Mouse (Mus musculus) embryo, embryonic 9.5 days (tissue): ENCODE measurements around the gene Cyp2ab1.
"Not testable (repeated sequence)": the region's sequence is repeated elsewhere in the genome, so short reads cannot be mapped to it uniquely, and the experiment has no call there.

Source experiments
- DNase-seq: peaks from one replicate; pipeline ENCODE4 v3.0.0-alpha.2; 2017; ENCODE audit errors: extremely low spot score

Gene Cyp2ab1

DNA sequence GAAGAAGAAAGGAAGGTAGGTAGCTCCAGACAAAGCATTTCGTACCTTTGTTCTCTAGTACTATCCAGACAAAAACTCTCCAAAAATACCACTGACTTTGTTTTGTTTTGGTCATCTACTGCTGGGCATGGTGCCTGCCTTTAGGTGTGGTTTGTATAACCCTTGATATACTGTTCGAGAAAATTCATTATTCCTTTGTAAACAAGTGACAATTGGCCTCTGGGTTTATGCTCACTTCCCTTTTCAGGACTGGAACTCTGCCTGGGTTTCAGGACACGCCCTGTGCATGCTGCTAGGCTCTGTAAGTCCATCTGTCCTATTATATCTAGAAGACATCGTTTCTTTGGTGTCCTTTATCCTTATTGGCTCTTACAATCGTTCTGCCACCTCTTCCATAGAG lies at the start of gene Cyp2ab1:
TSS of gene Cyp2ab1 (minus strand) at position 119 of the 400 bp plus-strand sequence.
- DNase-seq = no peak

DNA sequence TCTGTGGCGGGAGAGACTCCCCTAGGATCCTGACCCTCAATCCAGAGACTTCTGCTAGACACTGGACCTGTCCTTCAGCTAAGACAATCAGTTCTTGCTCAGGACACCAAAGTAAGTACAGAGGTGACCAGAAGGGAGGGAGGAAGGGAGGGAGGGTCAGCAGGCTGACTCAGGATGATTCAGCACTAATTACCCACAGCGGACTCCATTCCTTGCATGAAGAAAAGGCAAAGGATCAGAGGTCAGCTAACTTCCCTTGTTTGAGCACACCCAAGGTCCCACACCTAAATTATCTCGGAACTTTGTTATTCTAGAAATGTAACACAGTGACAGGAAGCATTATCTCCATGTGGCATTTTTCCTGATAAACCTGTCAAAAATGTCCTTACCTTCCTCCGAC lies 46.5 kb upstream of the Cyp2ab1 start:
- no peak for DNase-seq

DNA sequence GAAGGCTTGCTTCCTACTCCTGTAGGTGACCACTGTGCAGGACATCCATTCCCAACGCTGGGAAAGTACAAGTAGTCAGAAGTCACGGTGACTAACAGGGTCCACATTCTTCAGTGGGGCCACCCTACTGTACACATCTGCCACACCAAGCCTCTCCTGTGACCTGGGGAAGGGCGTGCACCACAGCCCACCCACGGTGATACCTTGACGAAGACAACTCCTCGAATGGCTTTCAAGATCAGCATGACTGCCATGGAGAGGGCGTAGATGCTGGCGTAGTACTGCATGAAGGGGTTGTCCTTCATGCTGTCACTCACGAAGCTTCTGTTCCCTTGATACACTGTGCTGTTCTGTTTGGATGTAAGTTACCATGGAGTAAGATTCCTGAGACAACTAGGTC lies 43.0 kb upstream of the Cyp2ab1 start:
- no peak for DNase-seq

DNA sequence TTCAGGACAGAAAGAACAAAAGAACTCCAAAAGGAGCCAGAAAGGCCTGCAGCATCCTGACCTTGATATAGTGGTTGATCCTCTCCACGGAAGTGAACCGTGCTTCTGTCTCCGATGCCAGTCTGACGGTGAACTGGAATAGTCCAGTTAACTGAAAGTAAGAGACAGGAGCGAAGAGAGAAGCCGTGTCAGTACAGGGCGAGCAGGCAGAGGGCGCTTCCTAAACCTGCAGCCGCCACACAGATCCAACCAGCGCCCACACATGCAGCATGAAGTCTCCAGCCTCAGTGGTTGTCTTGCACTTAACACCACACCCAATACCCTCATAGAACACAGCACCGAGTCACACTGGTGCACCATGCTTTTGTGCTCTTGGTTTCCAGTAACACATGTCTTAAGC lies 36.9 kb upstream of the Cyp2ab1 start:
- DNase-seq = no peak

DNA sequence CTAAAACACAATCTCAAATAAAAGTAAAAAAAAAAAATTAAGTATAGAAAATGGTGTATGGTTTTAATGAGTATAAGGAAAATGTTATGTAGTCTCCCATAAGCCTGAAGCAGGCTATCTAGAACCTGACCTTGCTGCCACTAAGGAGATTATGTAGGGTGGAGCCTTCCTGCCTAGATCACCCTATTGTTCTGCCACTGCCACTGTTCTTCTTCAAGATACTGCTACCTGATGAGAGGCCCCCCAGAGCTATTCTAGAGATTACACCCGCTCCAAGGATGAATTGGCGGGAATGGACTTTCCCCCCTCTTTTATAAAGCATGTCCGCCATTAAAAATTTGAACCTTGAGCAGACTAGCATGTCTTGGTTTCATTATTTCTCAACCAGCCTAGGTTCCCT lies 36.3 kb upstream of the Cyp2ab1 start:
- not testable (repeated sequence) for DNase-seq

DNA sequence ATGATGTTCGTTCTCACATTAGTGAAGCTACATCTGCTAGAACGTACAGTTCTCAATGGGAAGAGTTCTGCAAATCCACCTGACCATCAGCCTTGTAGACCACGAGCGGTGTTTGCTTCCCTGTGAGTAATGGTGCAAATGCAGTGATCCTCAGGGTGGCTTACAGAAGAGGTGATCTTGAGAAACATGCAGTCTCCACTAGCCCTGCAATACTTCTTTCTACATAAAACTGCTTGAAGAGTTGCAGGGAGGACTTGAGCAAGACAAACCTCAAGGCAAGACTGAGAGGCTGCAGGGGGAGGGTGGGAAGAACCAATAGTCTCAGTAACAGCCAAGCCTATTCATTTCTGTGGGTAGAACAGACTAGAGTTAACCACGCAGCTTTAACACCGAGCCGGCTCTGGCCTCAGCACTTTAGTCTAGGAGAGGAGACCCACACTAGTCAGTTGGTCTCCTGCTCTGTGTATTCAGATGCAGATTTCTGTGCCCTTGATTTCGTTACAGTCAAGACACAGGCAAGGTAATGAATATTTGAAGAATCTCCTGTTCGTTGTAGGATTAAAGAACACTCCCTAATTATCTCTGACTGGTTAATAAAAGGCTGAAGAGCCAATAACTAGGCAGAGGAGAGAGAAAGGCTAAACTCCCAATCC lies 34.6 kb upstream of the Cyp2ab1 start:
- DNase-seq = no peak

DNA sequence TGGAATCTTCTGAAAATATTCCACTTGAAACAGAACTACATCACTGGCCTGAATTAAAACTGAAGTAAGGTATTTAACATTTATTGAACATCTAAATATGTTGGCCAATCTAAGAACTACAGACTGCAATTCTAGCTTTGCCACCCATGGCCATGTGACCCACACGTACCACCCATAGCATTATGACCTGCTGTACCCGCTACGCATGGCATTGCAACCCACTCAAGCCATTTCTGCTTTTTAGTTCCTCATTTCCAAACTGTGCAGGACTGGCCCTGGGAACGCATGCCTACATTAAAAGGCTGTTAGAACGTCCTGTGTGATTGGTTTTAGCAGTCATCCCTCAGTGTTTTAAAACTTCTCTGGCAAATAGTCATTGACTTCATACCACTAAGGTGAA lies 32.6 kb upstream of the Cyp2ab1 start:
- DNase-seq = no peak

DNA sequence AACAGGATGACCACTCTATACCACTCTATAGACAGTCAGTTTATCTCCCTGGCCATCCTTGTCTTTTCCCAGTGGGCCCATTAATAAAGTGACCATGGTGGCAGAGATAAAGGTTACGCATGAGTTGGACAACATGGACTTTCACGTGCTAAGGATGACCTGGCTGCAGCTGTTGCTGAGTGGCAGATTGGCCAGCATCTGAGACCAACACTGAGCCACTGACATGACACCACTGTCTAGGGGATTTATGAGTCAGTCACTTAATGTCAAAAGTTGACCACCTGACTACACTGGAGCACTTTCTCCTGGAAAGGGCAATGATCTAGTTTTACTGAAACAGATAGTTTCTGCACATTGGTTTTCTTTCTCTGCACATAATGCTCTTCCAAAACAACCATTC lies 29.6 kb upstream of the Cyp2ab1 start:
- no peak for DNase-seq

DNA sequence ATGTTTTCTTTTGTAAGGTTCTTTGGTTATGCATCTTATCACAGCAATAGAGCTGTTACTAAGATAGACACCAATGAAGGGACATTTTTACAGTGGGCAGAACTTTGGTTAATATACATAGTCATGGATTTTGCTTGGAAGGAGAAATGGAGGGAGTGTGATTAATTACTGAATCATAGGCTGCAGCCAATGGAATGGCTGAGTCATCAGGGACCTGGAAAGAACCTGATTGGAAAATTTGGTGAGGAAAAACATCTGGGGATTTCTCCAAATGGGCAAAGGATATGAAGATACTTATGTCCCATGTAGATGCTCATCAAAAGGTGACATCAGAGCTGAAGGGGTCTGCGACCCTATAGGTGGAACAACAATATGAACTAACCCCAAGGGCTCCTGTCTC lies 28.8 kb upstream of the Cyp2ab1 start:
- no peak for DNase-seq

DNA sequence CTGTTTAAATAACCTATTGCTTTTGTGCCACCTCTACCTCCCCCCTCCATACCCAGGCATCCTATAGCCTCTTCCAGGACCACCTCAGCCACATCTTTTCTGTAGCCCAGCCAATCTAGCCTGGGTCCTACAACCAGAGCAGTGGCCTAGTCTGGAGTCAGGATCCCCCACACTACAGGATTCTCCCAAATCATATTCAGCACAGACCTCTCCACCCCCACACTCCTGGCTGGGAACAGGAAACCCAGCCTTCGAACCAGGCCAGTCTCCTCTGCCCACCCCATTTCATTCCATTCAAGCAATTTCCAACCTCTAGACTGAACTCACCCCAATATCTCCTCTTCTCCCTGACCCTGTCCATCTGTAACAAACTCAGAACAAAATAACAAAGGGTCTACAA lies 20.3 kb upstream of the Cyp2ab1 start:
- no peak for DNase-seq

DNA sequence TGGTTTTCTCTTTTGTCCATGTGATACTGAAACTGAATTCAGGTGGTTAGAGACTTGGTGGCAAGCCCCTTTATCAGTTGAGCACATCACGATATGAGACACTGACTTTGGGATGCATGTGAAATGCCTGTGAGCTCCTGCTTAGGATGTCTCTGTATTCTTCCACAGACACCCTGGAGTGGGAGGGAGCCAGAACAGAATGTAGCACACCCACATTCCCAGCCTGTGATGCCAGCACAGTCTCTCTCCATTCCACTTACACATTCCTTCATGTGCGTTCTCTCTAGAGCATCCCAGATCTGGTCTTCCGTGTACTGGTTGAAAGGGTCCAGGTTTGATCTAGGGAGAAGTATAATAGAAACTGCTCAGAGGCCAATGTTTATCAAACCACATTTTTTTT lies 13.4 kb upstream of the Cyp2ab1 start:
- no peak for DNase-seq

DNA sequence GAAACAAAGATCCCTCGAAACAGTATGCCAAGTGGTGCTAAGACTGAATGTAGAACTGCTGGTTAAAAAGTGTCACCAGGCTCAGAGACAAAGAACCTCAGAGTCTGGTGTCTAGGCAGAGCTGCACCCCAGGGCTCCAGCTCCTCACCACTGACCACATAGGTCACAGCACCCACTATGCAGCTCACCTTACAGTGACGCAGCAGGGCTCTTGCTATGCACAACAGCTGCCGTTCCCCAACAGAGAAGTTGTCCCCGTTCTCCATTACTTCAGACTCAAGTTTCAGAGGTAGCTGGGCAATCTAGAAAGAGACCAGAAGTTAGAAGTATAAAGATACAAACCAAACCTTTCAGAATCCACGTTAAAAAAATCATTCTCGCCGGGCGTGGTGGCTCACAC lies 9.7 kb upstream of the Cyp2ab1 start:
- DNase-seq = no peak

DNA sequence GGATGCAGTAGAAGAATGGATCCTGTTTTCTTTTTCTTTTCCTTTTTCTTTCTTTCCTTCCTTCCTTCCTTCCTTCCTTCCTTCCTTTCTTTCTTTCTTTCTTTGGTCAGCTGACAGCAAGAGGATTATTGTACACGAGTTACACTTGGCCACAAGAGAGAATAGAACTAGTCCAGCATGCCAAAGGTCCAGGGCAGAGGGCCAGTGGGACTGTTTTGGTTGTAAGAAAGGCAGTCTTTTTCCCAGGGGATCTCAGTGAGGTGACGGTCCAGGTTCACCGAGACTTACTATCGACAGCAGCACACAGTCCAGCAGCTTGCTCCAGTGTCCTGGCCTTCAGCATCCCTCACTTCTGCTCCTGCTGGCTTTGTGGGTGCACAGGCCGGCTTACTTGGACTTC lies 3.1 kb upstream of the Cyp2ab1 start:
- no peak for DNase-seq

DNA sequence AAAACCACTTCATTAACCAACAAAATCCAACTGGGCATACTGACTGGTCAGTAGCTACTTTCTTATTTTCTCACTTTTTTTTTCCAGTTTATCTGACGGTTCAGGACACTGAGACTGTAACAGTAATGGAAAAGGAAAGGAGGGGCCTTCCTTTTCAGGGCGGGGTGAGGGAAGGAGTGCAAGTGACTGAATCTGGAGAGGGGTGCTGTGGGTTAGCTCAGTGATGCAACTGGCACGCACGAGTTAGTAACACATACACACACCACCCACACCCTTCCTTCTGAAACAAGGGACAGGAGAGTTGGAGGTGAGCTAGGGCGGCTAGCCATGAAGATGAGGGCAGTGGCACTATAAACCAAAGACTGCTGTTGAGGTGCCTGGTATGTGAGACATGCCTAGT lies 1.3 kb downstream of the Cyp2ab1 start:
- no peak for DNase-seq

DNA sequence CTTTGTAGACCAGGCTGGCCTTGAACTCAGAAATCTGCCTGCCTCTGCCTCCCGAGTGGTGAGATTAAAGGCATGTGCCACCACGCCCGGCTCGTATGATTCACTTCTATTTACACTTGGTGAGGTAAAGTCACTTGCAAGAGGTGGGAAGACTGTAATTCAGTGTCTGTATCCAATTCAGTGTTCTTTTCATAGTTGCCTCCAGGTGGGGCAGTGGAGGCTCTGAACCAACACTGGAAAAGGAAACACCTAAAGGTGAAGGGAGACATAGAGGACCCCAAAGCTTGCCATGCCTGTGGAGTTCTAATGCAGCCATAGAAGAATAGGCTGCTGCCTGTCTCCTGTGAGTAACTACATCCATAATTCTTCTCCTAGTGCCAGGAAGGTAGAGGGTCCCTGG lies 2.9 kb downstream of the Cyp2ab1 start:
- DNase-seq = no peak

DNA sequence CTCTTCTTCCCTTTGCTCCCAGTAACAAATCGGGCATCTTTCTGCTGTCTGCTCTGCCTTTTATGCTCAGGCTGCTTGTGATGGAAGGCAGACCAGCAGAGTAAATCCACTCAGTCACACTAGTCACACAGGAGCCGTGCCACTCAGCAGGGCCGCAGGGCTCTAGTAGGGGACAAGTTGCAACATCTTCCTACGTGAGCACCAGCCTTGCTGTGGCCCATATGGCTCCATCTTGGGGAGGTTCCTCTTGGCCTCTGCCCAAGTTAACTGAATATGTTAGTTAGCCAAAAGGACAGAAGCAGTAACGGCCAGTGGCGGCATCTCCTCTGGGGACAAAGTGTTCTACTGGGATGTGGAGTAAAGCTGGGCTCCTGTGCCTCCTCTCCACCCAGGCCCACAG lies 8.4 kb downstream of the Cyp2ab1 start:
- no peak for DNase-seq

DNA sequence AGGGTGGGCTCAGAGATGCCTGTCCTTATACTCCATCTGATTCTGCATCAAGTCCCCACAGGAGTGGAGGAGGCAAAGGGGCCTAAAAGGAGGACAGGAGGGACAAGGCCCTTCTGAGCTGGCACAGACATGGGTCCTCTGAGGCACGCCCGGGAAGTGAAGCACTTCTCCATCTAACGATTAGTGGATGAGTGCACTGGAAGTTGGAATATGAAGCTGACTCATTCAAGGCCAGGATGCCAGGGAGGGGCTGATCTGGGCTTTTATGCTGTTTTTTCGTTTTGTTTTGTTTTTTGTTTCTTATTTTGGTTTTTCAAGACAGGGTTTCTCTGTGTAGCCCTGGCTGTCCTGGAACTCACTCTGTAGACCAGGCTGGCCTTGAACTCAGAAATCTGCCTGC lies 9.9 kb downstream of the Cyp2ab1 start:
- no peak for DNase-seq

DNA sequence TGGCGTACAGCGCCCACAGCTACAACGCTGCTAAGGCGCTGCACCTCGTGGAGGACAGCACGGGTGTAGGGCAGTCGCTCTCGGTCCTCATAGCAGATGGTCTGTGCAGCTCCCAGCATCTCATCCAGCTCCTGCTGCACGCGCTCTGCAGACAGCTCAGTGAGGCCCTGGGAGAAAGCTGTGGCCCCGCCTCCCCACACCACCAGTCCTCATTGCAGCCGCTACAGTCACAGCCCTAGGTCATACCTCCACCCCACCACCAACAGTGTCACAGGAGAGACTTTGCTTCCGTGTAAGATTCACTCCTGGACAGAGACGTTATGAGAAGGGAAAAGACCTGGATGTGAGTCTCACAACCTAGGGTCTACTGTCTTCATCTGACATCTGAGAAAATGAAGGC lies 12.9 kb downstream of the Cyp2ab1 start:
- no peak for DNase-seq

DNA sequence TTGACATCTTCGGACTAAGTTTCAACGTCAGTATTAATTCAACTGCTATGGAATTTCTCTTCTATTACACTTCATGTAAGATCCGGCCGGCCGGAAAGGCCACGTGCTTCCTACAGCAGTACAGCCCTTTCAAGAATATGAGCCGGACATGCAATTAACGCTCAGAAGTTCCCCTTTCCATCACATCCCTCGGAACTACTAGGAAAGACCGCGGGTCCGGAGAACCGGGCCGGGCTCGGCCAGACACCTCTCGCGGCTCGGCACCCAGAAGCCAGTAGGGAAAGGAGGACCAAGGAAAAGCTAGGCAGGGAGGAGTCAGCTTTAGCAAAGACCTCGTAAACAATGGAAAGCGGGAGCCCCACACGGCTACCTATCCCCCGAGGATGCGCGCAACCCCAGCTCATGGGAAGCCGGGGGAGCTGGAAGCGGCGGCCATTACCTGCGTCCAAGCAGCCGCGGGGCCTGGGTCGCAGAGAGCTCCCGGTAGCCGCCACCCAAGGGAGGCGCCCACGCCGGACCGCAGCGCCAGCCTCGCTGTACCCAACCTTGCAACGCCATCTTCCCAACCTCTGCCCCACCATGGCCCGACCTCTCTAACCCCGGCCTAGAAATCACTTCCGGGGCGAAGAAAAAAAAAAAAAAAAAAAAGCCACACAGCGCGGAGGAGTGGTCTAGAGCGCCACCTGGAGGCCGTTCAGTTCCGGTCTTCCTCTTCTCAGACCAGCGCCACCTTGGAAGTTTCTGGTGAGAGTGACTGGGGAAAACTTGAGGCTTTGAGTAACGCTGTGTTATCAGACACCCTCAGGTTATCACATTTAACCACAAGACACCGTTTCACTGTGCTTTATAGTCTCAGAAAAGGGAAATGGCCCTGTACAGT lies 23.2 kb downstream of the Cyp2ab1 start, which contains the start of gene Parl:
TSS of gene Parl (minus strand) at position 618 of the 880 bp plus-strand sequence.
- DNase-seq = peak; percentile 86

DNA sequence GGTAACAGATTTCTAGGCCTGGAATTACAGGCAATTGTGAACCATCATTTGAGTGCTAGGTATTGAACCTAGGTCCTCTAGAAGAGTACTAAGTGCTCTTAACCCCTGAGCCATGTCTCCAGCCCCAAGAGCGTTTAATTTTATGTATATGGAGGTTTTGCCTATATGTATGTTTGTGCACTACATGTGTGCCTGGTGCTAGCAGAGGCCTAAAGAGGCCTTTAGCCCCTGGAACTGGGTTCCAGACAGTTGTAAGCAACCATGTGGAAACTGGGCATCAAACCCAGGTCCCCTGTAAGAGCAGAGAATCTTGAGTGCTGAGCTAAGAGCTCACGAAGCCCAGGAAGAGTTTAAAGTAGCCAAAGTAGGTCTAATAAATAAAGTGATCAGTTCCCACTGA lies 25.1 kb downstream of the Cyp2ab1 start:
- DNase-seq = no peak

DNA sequence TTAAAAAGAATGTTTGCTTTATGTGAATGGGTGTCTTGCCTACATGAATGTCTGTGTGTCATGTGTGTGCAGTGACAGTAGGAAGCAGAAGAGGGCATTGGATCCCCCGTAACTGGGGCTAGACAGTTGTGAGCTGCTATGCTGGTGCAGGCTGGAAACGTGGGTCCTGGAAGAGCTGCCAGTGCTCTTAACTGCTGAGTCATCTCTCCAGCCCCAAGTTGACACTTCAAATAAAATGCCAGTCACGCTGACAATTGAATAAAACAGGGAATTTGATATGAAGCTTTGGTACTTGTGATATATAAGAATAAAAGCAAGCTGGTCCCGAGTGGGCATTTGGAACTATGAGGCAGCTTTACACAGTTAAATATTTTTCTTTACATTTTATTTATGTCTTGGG lies 45.0 kb downstream of the Cyp2ab1 start:
- no peak for DNase-seq

DNA sequence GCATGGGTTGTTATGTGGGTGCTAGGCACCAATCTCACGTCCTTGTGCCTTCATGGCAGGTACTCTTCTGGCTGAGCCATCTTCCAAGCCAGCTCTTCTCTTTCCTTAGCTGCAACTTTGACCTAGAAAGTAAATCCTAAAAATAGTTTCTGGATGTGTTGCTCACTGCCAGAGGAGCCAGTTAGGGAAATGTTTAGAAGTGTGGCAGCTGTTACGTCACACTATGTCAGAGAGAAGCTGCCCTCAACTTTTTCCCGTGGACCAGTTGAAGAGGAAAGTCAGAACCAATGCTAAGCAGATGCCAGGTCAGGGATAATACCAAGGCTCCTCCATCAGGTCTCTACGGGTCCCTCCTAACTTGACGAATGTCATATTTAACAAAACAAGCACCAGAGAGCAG lies 45.8 kb downstream of the Cyp2ab1 start:
- no peak for DNase-seq

DNA sequence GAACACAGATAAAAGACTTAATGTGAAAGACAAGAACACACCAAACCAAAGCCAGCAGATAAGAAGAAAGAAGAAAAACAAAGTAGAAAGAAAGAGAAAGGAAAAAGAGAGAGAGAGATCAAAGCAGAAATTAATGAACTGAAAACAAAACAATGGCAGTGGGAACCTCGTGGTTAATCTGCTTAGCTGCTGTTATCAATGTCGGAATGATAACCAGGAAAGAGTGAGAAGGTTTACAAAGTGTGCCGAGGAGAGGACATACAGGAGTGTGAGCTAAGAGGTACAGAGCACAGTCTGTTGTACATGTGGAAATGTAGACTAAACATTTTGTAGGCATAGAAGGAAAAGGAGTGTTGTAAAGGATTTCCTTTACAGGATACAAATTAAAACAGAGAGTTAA lies 52.2 kb downstream of the Cyp2ab1 start:
- DNase-seq = no peak
